Mouse (Mus musculus) urinary bladder, adult 18-20 months (tissue): ENCODE data around the gene Flywch2.
"Not testable (repeated sequence)": the region's sequence is repeated elsewhere in the genome, so short reads cannot be mapped to it uniquely, and the experiment has no call there.

Experiments
- DNase-seq, 2 experiments: peaks; one replicate each; pipeline ENCODE4 v3.0.0; 2022; ENCODE audit warnings: low spot score in 2 of 2, mixed read lengths in 2 of 2

Gene Flywch2

GRCm38 (mm10) chr17:23790269-23791078 lies 4.6 kb upstream of the Flywch2 start, which contains the start of gene Srrm2:
Srrm2 (plus strand) TSS chr17:23790532.
- DNase-seq, result peak; percentile 45 to 63

GRCm38 (mm10) chr17:23789749-23790268 lies 3.9 kb upstream of the Flywch2 start:
- no peak for DNase-seq

DNA sequence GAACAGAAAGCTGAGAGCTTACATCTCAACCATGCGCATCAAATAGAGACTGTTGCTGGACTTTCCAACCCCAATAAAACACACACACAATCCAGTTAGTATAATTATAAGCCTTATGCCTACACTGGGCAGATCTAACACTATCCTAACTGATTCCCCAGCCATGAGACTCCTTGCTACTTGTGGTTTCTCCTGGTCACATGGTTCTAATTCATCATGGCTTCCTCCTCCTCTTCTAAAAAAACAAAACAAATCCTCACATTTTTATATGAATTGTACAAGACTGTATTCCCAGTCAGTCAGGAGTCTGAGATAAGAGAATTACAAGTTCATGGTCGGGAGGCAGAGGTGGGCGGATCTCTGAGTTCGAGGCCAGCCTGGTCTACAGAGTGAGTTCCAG lies 3.1 kb upstream of the Flywch2 start:
- DNase-seq, result no peak

DNA sequence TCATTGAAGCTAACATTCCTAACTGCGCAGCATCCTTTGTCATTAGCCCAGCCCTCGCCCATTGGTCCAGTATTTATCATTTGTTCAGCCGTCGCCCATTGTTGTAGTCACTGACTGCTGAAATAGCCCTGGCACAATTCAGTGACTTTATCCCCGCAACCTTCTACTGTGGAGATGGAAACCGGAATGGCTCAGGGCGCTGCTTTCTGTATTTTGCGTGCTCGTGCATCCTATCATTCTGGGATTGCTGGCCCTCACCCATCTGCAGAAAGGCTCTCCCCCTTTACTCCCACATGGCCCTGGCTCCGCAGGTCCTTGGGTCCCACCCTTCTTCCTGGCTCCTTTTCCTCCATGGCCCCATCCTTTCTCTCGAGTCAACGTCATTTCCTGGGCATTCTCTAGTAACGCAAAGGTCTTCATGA lies 640 bp upstream of the Flywch2 start:
- no peak for DNase-seq

DNA sequence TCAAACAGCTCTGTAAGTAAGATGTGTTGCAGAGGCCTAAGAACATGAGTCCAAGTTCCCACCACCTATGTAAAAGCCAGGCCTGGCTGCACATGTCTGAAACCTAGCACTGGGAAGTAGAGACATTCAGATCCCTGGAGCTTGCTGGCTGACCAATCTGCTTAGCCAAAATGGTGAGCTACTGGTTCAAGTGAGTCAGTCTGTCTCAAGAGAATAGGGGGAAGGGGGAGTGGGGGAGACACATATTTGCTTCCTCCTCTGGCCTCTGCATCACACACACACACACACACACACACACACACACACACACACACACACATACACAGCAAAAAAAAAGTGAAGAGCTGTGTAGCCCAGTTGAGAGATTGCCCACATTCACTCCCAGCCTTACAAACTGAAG lies 2.5 kb downstream of the Flywch2 start:
- no peak for DNase-seq

DNA sequence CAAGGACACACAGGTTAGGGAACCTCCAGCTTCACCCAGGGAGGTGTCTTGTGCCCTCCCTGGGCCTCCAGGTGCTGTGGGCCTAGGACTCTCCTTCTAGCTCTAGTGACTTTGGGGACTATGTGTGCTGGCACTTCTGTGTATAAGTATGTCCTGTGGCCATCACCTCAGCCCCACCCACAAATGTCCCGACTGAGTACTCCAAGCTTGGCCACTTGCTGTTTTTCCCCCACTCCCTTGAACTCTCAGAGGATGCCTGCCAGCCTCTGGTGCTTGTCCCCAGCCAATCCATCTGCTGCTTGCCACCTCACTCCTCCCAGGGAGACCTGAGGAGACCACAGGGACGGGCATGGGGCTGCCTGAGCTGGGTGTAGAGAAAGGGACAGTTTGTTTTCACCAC lies 7.4 kb downstream of the Flywch2 start:
- DNase-seq, result no peak

DNA sequence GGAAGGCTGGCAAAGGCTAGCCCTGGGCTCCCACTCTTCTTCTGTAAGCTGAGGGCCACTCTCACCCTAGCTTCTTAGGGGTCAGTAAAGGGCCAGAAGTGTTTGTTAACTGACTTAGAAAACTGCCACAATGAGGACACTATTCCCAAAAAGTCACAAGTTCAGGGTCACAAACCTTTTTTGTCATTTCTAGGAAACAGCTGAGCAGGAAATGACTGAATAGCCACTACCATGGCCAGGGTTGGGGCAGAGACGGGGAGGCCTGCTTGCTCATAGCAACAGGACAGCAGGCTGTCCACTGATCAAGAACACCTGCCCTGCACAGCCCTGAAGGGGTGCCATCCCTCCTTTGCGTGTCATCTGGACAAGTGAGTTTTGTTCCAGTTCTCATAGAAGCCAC lies 8.7 kb downstream of the Flywch2 start:
- DNase-seq, result no peak

- DNase-seq, result no peak
These were observed 9.7 kb downstream of the Flywch2 start for GRCm38 (mm10) chr17:23776216-23776615.

DNA sequence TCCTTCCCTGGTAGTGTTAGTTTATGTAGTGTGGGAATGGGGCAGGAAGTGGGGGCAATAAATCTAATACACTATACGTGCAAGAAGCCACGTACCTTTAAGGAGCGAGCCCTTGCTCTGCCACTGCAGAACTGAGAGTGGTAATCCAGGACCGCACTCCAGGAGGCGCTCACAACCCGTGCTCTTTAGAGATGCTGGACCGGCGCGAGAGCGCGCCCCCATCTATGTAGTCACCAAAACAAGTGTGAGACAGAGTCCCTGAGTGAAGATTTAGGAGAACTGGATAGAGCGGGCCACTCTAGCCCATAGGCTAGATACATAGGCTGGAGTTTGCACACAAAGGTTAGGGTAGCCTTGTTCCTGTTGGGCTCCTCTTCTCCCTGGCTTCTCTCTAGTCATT lies 11.8 kb downstream of the Flywch2 start:
- peak; percentile 54 to 74 for DNase-seq

DNA sequence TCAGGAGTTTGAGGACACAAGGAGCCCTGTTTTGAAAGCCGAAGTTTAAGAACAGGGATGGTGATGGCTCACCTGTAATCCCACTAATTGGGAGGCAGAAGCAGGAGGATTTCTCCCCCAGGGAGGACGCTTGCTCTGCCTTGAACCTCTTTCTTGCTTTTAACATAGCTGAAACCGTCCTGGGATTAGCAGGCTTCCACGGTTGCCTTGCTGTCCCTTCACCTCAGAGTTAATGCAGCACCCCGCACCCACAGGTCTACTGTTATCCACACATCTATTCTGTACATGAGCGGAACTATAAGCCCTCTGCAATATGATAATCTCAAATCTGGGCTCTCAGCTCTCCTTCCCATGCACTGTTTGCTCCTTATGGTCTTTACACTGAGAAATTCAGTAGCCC lies 12.2 kb downstream of the Flywch2 start:
- DNase-seq, result no peak

- DNase-seq, result not testable (repeated sequence)
These were observed 13.7 kb downstream of the Flywch2 start for GRCm38 (mm10) chr17:23772219-23772556.

DNA sequence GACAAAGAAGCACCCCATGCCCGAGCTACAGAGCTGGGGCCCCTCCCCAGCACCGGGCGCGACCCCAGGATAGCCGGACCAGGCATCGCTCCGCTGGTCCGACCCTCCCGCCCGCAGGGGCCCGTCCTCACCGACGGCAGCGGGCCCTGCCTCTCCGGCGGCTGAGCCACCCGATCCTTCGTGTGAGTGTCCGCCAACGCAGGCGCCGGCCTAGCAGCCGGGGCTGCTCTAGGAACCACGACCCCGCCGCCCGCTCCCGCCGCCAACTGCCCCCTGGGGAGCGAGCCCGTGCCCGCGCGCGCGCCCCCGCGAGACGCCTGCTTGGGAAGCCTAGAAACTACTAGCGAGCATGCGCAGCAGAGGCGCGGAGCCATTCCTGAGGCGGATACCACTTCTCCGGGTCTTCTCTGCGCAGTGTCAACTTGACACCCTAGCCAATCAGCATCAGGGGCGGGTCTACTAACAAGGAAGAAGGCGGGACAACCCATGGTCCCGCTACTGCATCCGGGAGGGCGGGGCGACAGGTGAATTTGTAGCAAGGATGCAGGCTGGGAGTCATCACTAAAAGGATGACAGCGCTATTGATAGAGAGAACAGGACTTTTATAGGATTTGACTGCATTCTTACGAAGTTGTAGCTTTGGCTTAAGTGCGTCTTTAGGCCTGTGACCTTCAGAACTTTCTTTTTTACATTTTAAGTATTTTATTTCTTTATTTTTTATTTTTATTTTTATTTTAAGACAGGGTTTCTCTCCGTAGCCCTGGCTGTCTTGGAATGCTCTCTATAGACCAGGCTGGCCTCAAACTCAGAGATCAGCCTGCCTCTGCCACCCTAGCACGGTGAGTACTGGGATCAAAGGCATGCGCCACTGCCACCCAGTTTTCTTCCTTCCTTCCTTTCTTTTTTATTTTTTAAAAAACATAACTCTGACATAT lies 14.3 kb downstream of the Flywch2 start, which contains the start of gene Flywch1:
TSS of gene Flywch1 (minus strand) at position 319 of the 935 bp plus-strand sequence.
- DNase-seq, result peak; percentile 94 to 96

DNA sequence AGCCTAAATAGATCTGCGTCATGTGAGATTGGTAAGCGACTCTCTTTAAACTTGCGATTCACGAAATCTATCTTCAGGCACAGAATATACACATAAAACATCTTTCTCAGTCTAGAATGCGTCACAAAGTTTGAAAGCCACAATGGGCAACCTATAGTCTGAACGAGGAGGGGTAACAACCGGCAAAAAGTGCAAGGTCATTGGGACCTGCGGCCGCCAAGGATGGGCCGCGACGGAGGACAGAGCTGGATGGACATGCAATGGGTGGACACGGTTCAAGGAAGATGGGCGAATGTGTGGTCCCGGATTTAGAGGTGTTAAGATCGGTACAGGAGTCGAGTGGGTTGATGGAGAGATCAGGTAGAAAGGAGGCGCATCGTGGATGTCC lies 15.0 kb downstream of the Flywch2 start:
- DNase-seq, result no peak

DNA sequence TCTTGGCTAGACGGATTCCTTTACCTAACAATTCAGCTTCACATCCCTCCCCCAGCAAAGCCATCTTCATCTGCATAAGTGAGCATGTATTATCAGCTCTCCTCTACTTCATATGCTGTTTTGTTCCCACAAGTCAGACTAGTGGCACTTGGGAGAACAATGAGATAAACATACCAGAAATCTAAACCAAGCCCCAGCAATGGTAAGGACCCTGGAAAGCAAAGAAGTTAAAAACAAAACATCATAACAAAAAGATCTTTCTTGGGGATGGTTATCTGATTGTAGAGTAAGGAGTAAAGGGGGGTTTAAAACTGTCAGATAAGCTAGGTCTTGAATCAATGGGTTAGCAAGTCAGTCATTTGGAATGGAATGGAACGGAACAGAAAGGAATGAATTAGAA lies 15.4 kb downstream of the Flywch2 start:
- no peak for DNase-seq

GRCm38 (mm10) chr17:23762976-23763375 lies 22.9 kb downstream of the Flywch2 start:
- DNase-seq, result no peak

DNA sequence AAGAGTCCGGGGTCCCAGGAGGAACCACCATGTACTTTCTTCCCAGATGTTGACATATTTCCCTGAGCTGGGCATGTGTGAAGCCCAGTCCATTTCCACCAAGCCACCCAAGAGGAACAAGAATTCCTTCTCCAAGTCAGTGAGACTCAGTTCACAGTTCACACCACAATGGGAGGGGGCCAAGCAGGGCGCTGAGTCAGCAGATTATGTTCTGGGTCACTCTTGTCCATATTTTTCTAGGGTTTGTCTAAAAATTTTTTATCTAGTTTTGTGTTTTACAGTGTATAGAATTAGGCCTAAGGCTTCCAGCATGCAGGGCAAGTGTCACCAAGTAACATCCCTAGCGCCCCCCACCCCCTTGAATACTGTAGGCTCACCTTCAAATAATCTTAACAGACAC lies 24.7 kb downstream of the Flywch2 start:
- DNase-seq, result no peak

GRCm38 (mm10) chr17:23760231-23760630 lies 25.6 kb downstream of the Flywch2 start:
- DNase-seq, result no peak

- no peak for DNase-seq
These were observed 27.1 kb downstream of the Flywch2 start for GRCm38 (mm10) chr17:23758801-23759200.

GRCm38 (mm10) chr17:23757581-23757980 lies 28.3 kb downstream of the Flywch2 start:
- DNase-seq, result no peak

DNA sequence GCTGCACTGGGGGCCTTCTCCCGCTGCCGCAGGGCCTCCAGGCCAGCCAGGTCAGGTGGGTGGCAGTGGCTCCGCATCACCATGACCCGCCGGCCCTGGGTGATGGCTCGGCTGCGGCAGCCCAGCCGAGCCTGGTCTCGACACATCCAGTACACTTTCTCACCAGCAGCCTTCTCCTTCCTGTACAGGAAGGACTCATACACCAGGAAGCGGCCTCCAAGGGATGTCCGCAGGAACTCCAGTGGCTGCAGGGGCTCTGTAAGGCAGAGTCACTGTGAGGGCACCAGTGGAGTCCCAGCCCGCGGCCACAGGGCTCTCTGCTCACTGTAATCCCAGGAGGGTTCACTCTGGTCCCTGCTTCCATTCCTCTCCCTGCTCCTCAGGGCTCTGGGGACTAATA lies 30.2 kb downstream of the Flywch2 start:
- DNase-seq, result no peak

GRCm38 (mm10) chr17:23749400-23750191 lies 36.3 kb downstream of the Flywch2 start:
- no peak for DNase-seq
